Mouse (Mus musculus): ENCODE results near the gene Pde5a. TPM values are rescaled to one million over a fixed set of nuclear protein-coding genes. Genes with fewer than 3 reads are reported as not detected.

The Pde5a gene
- total RNA-seq, 2 experiments from 2014 or later = 2.8 to 3.4 TPM

GRCm38 (mm10) chr3:122837639-122838038, 108.9 kb downstream of the Pde5a start:
- ATAC-seq (ENCODE audit: poor library complexity, severe bottlenecking) = no peak

- ATAC-seq (ENCODE audit: poor library complexity, severe bottlenecking) = no peak
Observed at GRCm38 (mm10) chr3:122848410-122849034, 119.8 kb downstream of the Pde5a start.

- ATAC-seq (ENCODE audit: poor library complexity, severe bottlenecking) = no peak
Observed at GRCm38 (mm10) chr3:122855149-122855548, 126.4 kb downstream of the Pde5a start.

- no peak for ATAC-seq (ENCODE audit: poor library complexity, severe bottlenecking)
Observed at GRCm38 (mm10) chr3:122859829-122860228, 131.1 kb downstream of the Pde5a start.

- no peak for ATAC-seq (ENCODE audit: poor library complexity, severe bottlenecking)
Observed at GRCm38 (mm10) chr3:122860573-122861498, 132.1 kb downstream of the Pde5a start.

- no peak for ATAC-seq (ENCODE audit: poor library complexity, severe bottlenecking)
Observed at GRCm38 (mm10) chr3:122865092-122865491, 136.3 kb downstream of the Pde5a start.

GRCm38 (mm10) chr3:122868270-122868669, 139.5 kb downstream of the Pde5a start:
- no peak for ATAC-seq (ENCODE audit: poor library complexity, severe bottlenecking)

GRCm38 (mm10) chr3:122871596-122871995, 142.8 kb downstream of the Pde5a start:
- no peak for ATAC-seq (ENCODE audit: poor library complexity, severe bottlenecking)

GRCm38 (mm10) chr3:122876870-122877269, 148.1 kb downstream of the Pde5a start:
- no peak for ATAC-seq (ENCODE audit: poor library complexity, severe bottlenecking)

GRCm38 (mm10) chr3:122877543-122877942, 148.8 kb downstream of the Pde5a start:
- no peak for ATAC-seq (ENCODE audit: poor library complexity, severe bottlenecking)

GRCm38 (mm10) chr3:122878705-122879315, 150.1 kb downstream of the Pde5a start:
- no peak for ATAC-seq (ENCODE audit: poor library complexity, severe bottlenecking)

- no peak for ATAC-seq (ENCODE audit: poor library complexity, severe bottlenecking)
Observed at GRCm38 (mm10) chr3:122887505-122888301, 159.0 kb downstream of the Pde5a start.

- peak; percentile 66 for ATAC-seq (ENCODE audit: poor library complexity, severe bottlenecking)
Observed at GRCm38 (mm10) chr3:122888371-122888819, 159.6 kb downstream of the Pde5a start.

GRCm38 (mm10) chr3:122894772-122895171, 166.0 kb downstream of the Pde5a start, which contains the start of gene Fabp2:
TSS of gene Fabp2 (plus strand) at chr3:122895072.
- no peak for ATAC-seq (ENCODE audit: poor library complexity, severe bottlenecking)

- no peak for ATAC-seq (ENCODE audit: poor library complexity, severe bottlenecking)
Observed at GRCm38 (mm10) chr3:122895189-122895731, 166.5 kb downstream of the Pde5a start.

GRCm38 (mm10) chr3:122898254-122898653, 169.5 kb downstream of the Pde5a start:
- no peak for ATAC-seq (ENCODE audit: poor library complexity, severe bottlenecking)

GRCm38 (mm10) chr3:122903746-122904433, 175.1 kb downstream of the Pde5a start:
- ATAC-seq (ENCODE audit: poor library complexity, severe bottlenecking) = peak; percentile 81

GRCm38 (mm10) chr3:122907841-122908240, 179.1 kb downstream of the Pde5a start:
- ATAC-seq (ENCODE audit: poor library complexity, severe bottlenecking) = no peak
